Mouse (Mus musculus) stomach, embryonic 14.5 days (tissue): ENCODE results near the gene Wdfy1. TPM values are rescaled to one million over a fixed set of nuclear protein-coding genes. Genes with fewer than 3 reads are reported as not detected.

Experiments
- ATAC-seq: fragments of 200-750 bp; cut with Nextera tagmentation; 2 replicates; pipeline ENCODE4 v1.8.0; 2017; ENCODE audit warnings: low read depth, moderate TSS enrichment; ENCODE audit not compliant: insufficient number of reproducible peaks, insufficient read depth, low FRiP score
- H3K27ac ChIP-seq: fragments of 300-500 bp; sonication (generic); 2 replicates; pipeline ENCODE4 v1.5.1; 2014; ENCODE audit warnings: mild to moderate bottlenecking, low read length, moderate library complexity, mixed read lengths
- H3K27me3 ChIP-seq: fragments of 300-500 bp; sonication (generic); 2 replicates; pipeline ENCODE4 v1.6.1; 2014; ENCODE audit warnings: low read length, control low read depth, mixed read lengths; ENCODE audit not compliant: control insufficient read depth, insufficient read depth
- H3K36me3 ChIP-seq: fragments of 300-500 bp; sonication (generic); 2 replicates; pipeline ENCODE4 v1.6.1; 2014; ENCODE audit warnings: mild to moderate bottlenecking, control low read depth, low read length, moderate library complexity, mixed read lengths; ENCODE audit not compliant: control insufficient read depth, insufficient read depth
- H3K4me1 ChIP-seq: fragments of 300-500 bp; sonication (generic); 2 replicates; pipeline ENCODE4 v1.6.1; 2014; ENCODE audit warnings: low read length, control low read depth, mixed read lengths; ENCODE audit not compliant: control insufficient read depth, insufficient read depth
- H3K4me2 ChIP-seq: fragments of 300-500 bp; sonication (generic); replicated peaks from 2 replicates; pipeline ENCODE4 v1.6.1; 2014; ENCODE audit warnings: low read depth, low read length, control low read depth
- H3K4me3 ChIP-seq: fragments of 300-500 bp; sonication (generic); 2 replicates; pipeline ENCODE4 v1.5.1; 2014; ENCODE audit warnings: low read depth, low read length, control low read depth
- H3K9ac ChIP-seq: fragments of 300-500 bp; sonication (generic); replicated peaks from 2 replicates; pipeline ENCODE4 v1.6.1; 2014; ENCODE audit warnings: low read depth, mild to moderate bottlenecking, control low read depth, low read length, moderate library complexity, mixed read lengths
- H3K9me3 ChIP-seq: fragments of 300-500 bp; sonication (generic); 2 replicates; pipeline ENCODE4 v1.6.1; 2016; ENCODE audit warnings: low read depth, low read length, control low read depth; ENCODE audit not compliant: control insufficient read depth
- WGBS: fragments of 180-500 bp; shearing (Covaris S2); extraction: QIAGEN DNeasy Blood & Tissue Kit; methylation state at CpG from one replicate; pipeline ENCODE4 v1.1.7; 2014; 5-methylcytosine and 5-hydroxymethylcytosine counted together
- polyA plus RNA-seq: library from polyadenylated mRNA; unstranded; fragments of >200 nt; fragmentation: Nextera tagmentation; extraction: Ambion mirVana; gene quantifications from 2 replicates; pipeline ENCODE4 v1.2.1, GENCODE M21; 2014

Wdfy1 gene
- polyA plus RNA-seq: 39.7 and 40.5 TPM in 2 replicates

GRCm38 (mm10) chr1:79775927-79776458 is at the start of gene Wdfy1, which contains the start of gene Mrpl44:
Gene Wdfy1 (minus strand): TSS chr1:79776143.
Gene Mrpl44 (plus strand): TSS chr1:79776018.
- 0% methylated on average over 38 of the region's 38 CpGs for WGBS
- Histone ChIP-seq H3K4me2 (peak within 1 kb of the TSS; percentile 43), H3K9me3 (no peaks in the 10 kb centered on the region), H3K4me1 (0 out of 2 replicates have a peak, but pooled peaks cover 3% of the 10 kb centered on the region), H3K27me3 (no peaks in the 10 kb centered on the region), H3K36me3 (peaks cover 20% of the 10 kb centered on the region), H3K9ac (peak within 1 kb of the TSS; percentile 63), H3K4me3 (peak within 1 kb of the TSS; percentile 67), H3K27ac (peak within 1 kb of the TSS; percentile 66)
- ATAC-seq: peak; percentile 99

GRCm38 (mm10) chr1:79823951-79824633 is 48.1 kb upstream of the Wdfy1 start:
- Histone ChIP-seq H3K4me2 (peak overlapping the region; percentile 15), H3K4me3 (no peak overlapping the region), H3K4me1 (peaks cover 18% of the 10 kb centered on the region; the same call in 1 of the 2 replicates), H3K9me3 (no peaks in the 10 kb centered on the region), H3K27me3 (no peaks in the 10 kb centered on the region), H3K27ac (no peak overlapping the region), H3K36me3 (no peaks in the 10 kb centered on the region), H3K9ac (no peak overlapping the region)
- WGBS: 39% methylated on average over 14 of the region's 14 CpGs
- ATAC-seq: no peak

GRCm38 (mm10) chr1:79822806-79823525 is 47.0 kb upstream of the Wdfy1 start:
- H3K4me1 ChIP-seq: peaks cover 18% of the 10 kb centered on the region; the same call in 1 of the 2 replicates
- H3K36me3 ChIP-seq: no peaks in the 10 kb centered on the region
- no peak overlapping the region for H3K9ac ChIP-seq
- H3K27me3 ChIP-seq: no peaks in the 10 kb centered on the region
- no peak overlapping the region for H3K27ac ChIP-seq
- no peak for ATAC-seq
- WGBS: 57% methylated on average over 13 of the region's 13 CpGs
- no peak overlapping the region for H3K4me3 ChIP-seq
- H3K9me3 ChIP-seq: no peaks in the 10 kb centered on the region
- no peak overlapping the region; the same call in 1 of the 2 replicates for H3K4me2 ChIP-seq

- Histone ChIP-seq H3K4me3 (no peak overlapping the region), H3K9me3 (no peaks in the 10 kb centered on the region), H3K9ac (no peak overlapping the region), H3K27me3 (no peaks in the 10 kb centered on the region), H3K36me3 (no peaks in the 10 kb centered on the region; the same call in 1 of the 2 replicates), H3K4me2 (no peak overlapping the region), H3K4me1 (peaks cover 13% of the 10 kb centered on the region; the same call in 1 of the 2 replicates), H3K27ac (no peak overlapping the region)
- no peak for ATAC-seq
- 94% methylated on average over 11 of the region's 11 CpGs for WGBS
These were observed 43.4 kb upstream of the Wdfy1 start for GRCm38 (mm10) chr1:79819296-79819879.

GRCm38 (mm10) chr1:79815446-79815845 is 39.5 kb upstream of the Wdfy1 start:
- Histone ChIP-seq H3K4me1 (no peaks in the 10 kb centered on the region), H3K4me3 (no peak overlapping the region), H3K27ac (no peak overlapping the region), H3K4me2 (no peak overlapping the region), H3K36me3 (no peaks in the 10 kb centered on the region; the same call in 1 of the 2 replicates), H3K9ac (no peak overlapping the region), H3K27me3 (no peaks in the 10 kb centered on the region), H3K9me3 (no peaks in the 10 kb centered on the region)
- 97% methylated on average over 3 of the region's 3 CpGs for WGBS
- ATAC-seq: no peak

GRCm38 (mm10) chr1:79809447-79809846 is 33.5 kb upstream of the Wdfy1 start:
- Histone ChIP-seq H3K4me3 (no peak overlapping the region), H3K27ac (no peak overlapping the region), H3K4me1 (no peaks in the 10 kb centered on the region), H3K9ac (no peak overlapping the region), H3K4me2 (no peak overlapping the region), H3K27me3 (no peaks in the 10 kb centered on the region), H3K9me3 (no peaks in the 10 kb centered on the region), H3K36me3 (no peaks in the 10 kb centered on the region)
- WGBS: 88% methylated on average over 3 of the region's 3 CpGs
- no peak for ATAC-seq

GRCm38 (mm10) chr1:79806865-79807264 is 30.9 kb upstream of the Wdfy1 start:
- no peak overlapping the region for H3K4me2 ChIP-seq
- H3K9ac ChIP-seq: no peak overlapping the region
- H3K27ac ChIP-seq: no peak overlapping the region
- no peak overlapping the region for H3K4me3 ChIP-seq
- no peaks in the 10 kb centered on the region for H3K9me3 ChIP-seq
- H3K36me3 ChIP-seq: no peaks in the 10 kb centered on the region
- 71% methylated on average over 5 of the region's 5 CpGs for WGBS
- no peaks in the 10 kb centered on the region for H3K4me1 ChIP-seq
- ATAC-seq: no peak
- H3K27me3 ChIP-seq: no peaks in the 10 kb centered on the region

GRCm38 (mm10) chr1:79803614-79804013 is 27.7 kb upstream of the Wdfy1 start:
- Histone ChIP-seq H3K27ac (no peak overlapping the region), H3K27me3 (no peaks in the 10 kb centered on the region), H3K4me3 (no peak overlapping the region), H3K9ac (no peak overlapping the region), H3K4me1 (no peaks in the 10 kb centered on the region), H3K4me2 (no peak overlapping the region), H3K9me3 (no peaks in the 10 kb centered on the region), H3K36me3 (no peaks in the 10 kb centered on the region)
- WGBS: 85% methylated on average over 7 of the region's 7 CpGs
- ATAC-seq: no peak
